Mouse (Mus musculus) bone marrow macrophage, adult 2 months (primary cell): ENCODE measurements around the gene Slc16a6. TPM values are rescaled to one million over a fixed set of nuclear protein-coding genes. Genes with fewer than 3 reads are reported as not detected.

ENCODE experiments used
- H3K27ac ChIP-seq: 2 replicates; pipeline ENCODE4 v1.5.1; 2012; ENCODE audit warnings: low read depth, low read length; ENCODE audit not compliant: insufficient read depth
- H3K4me1 ChIP-seq: 2 replicates; pipeline ENCODE4 v1.6.1; 2012; ENCODE audit warnings: low read length; ENCODE audit not compliant: control insufficient read depth, insufficient read depth
- H3K4me3 ChIP-seq: 2 replicates; pipeline ENCODE4 v1.5.1; 2012; ENCODE audit warnings: mild to moderate bottlenecking, low read length, moderate library complexity; ENCODE audit not compliant: insufficient read depth
- CTCF ChIP-seq: IDR thresholded peaks from 2 replicates; pipeline ENCODE4 v1.5.1; 2012; ENCODE audit warnings: low read depth, mild to moderate bottlenecking, low read length, moderate library complexity
- POLR2A ChIP-seq: IDR thresholded peaks from 2 replicates; pipeline ENCODE4 v1.6.1; 2012; ENCODE audit warnings: mild to moderate bottlenecking, low read depth, low read length, borderline replicate concordance
- polyA plus RNA-seq: library from polyadenylated mRNA; stranded (reverse); fragments of >200 nt; gene quantifications from 2 replicates; pipeline ENCODE4 v1.2.4, GENCODE M21; 2012; ENCODE audit not compliant: missing spikeins, insufficient read depth, insufficient read length

The Slc16a6 gene
- polyA plus RNA-seq, result 32.6 and 38.7 TPM in 2 replicates

DNA sequence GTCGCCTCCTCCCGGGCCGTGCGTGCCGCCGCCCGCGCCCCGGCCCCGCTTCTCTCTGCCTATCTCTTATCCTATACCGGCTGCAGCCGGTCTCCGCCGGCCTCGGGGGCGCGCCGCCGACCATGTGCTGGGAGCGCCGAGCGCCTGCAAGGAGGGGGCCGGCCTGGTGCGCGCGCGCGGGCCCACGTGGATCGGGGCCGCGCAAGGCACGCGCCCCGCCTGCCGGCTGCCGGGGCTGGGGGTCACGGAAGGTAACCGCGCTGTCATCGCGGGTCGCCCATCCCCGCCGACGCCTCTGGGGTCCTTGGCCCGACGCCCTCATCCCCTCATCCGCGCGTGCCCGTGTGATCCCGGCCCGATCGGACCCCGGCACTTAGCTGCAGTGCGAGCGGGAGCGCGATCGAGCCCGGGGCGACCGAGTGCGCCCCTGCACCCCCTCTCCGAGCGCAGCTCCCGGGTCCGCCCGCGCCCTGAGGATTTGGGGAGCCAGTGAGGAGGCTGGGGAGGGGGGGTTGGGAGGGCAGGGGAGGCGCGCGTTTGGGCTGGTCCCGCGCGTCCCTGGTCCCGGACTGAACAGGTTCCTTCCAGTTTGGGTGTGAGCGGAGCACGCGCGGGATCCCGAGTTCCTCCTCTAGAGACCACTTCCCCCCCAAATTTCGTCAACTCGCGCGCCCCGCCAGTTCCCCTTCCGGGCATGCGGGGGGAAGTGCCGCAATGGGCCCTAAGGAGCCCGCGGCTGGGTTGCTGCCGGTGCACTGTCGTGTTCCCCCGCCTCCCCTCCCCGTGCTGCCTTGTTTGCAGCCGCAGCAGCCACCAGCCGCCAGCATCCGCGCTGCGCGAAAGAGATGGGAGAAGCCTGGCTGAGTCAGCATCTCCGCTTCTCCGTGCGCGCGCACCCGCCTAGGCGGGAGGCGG is at the start of gene Slc16a6, which contains the start of gene Arsg:
Gene Slc16a6 (minus strand): TSS at position 428 of the 915 bp plus-strand sequence.
Gene Arsg (plus strand): TSS at position 204 of the 915 bp plus-strand sequence.
- Histone ChIP-seq H3K4me1 (peaks cover 30% of the 10 kb centered on the region), H3K27ac (peak within 1 kb of the TSS; percentile 99)
- no peak for TF ChIP-seq CTCF
- TF ChIP-seq POLR2A, result 0 out of 2 replicates have a peak, but pooled peaks have one; percentile 42

DNA sequence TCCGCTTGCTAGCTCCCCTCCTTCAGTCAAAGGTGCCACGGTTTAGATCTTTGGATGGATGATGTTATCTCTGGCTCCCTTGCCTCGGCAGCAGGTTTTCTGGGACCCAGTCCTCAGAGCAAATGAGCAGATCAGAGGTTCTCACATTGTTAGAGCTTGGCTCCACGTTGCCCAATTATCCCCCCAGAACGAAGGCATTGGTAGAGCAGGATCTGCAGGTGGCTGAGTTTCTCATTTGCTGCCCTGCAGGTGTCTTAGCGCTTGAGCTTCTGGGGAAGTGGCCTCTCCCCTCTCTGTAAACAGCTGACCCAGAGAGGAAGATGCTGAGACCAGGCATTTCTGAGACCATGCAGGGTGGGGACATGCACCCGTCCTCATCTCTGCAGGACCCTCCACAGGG is 47.6 kb upstream of the Slc16a6 start:
- H3K27ac ChIP-seq, result no peak overlapping the region
- TF ChIP-seq POLR2A (no peak), CTCF (no peak)

More for the DNA sequence above, at the start of gene Slc16a6, which contains the start of gene Arsg:
- H3K4me3 ChIP-seq, result peak within 1 kb of the TSS; percentile 64

DNA sequence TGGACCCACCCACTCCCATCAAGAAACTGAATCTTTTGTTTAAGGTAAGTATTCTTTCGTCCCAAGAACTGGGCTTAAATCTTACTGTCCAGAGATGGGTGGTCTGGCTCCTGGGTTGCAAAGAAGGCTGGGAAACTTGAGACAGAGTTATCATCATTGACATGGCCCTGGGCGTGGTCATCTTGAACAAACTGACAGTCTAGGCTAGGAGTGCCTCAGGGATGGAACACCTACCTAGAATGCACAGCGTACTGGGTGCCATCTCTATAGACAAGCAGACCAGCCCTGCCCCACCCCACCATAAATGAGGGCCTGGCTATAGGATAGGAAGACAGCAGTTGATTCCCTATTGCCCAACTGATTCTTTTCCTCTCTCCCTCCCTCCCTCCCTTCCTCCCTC is 44.4 kb upstream of the Slc16a6 start:
- TF ChIP-seq CTCF (no peak), POLR2A (no peak)
- Histone ChIP-seq H3K27ac (no peak overlapping the region), H3K4me3 (no peak overlapping the region), H3K4me1 (peaks cover 2% of the 10 kb centered on the region)

More for the DNA sequence above, 47.6 kb upstream of the Slc16a6 start:
- no peak overlapping the region for H3K4me3 ChIP-seq
- H3K4me1 ChIP-seq, result peaks cover 9% of the 10 kb centered on the region

DNA sequence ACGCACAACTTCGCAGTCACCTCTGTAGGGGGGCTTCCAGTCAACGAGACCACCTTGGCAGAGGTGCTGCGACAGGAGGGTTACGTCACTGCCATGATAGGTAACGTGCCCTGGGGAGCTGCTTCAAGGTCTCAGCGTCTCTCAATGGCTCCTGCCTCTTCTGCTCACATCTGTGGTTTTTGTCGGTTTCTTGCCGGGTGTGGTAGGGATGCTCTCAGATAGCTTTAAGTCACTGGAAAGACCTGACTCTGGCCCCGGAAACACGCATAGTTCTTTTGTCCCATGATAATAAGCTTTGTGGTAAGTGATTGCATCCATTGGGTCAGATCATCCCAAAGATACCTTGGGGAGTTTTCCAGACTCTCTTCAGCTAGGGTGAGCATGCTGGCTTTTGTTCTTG is 43.9 kb upstream of the Slc16a6 start:
- Histone ChIP-seq H3K4me3 (no peak overlapping the region), H3K4me1 (peaks cover 2% of the 10 kb centered on the region), H3K27ac (no peak overlapping the region)
- TF ChIP-seq CTCF, result no peak
- TF ChIP-seq POLR2A, result no peak

DNA sequence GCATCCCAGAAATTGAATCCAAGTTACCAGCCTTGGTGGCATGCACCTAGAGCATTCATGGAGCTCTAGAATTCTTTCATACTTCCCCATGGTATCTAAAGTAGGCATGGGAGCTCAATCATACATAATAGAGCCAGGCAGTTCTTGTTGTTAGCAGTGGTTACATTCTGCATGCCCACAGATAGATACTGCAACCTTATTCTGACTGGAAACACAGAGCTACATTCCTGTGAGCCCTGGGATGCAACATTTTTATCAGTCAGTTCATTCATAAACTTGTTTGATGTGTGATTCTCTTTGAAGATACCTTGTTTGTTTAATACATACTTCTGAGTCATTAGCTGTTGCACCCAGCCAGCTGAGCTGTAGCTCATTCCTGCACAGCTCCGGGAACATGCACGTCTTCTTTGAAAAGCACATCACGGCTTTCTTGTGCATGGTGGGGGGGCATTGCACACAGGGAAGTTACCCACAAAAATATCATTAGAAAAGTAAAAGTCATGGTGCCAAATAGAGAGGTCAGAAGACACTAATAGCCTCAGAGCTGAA is 40.7 kb upstream of the Slc16a6 start:
- Histone ChIP-seq H3K27ac (no peak overlapping the region), H3K4me1 (peaks cover 2% of the 10 kb centered on the region), H3K4me3 (no peak overlapping the region)
- no peak for TF ChIP-seq POLR2A
- no peak for TF ChIP-seq CTCF

DNA sequence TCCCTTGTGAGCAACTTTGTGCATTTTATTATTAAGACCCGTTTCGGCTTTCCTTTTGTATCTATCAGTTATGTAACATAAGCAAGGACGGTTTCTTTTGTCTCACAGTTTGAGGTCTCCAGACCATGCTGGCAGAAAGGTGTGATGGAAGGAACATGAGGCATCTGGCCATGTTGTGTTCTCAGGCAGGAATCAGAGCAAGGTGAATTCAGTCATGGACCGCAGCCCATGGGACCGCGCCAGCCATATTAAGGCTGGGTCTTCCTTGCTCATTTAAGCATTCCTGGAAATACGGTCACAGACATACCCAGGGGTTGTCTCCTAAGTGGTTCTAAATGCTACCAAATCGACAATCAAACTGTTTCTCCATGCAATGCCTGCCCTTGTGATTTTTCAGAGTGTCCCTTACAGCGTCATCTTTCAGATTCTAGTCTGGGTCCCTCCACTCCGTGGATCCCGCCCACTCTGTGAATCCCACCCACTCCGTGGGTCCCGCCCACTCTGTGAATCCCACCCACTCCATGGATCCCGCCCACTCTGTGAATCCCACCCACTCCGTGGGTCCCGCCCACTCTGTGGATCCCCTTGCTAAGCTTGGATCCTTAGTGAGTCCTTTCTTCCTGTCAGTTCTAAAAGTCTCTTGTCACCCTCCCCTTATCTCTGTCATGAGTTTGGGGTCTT is 39.7 kb upstream of the Slc16a6 start:
- TF ChIP-seq CTCF, result no peak

DNA sequence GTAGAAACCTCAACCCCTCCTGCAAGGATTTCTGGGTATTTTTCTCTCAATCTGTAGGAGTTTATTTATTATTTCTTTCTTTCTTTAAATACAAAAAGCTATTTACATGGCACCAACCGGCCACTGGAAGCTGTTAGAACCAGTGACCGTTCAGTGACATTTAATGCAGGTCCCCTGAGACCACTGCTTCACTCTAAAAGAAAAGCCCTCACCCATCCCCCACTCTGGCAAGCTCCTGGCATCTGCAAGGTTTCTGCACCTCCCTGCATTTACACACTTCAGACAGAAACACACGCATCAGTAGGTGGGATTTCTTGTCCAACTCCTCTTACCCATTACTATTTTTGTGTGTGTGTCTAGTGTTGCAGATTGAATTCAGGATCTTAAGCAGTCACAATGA is 33.7 kb upstream of the Slc16a6 start:
- no peak overlapping the region for H3K4me3 ChIP-seq
- no peak overlapping the region for H3K27ac ChIP-seq
- H3K4me1 ChIP-seq, result peaks cover 10% of the 10 kb centered on the region
- no peak for TF ChIP-seq CTCF
- no peak for TF ChIP-seq POLR2A

More for the DNA sequence above, 39.7 kb upstream of the Slc16a6 start:
- H3K4me3 ChIP-seq, result no peak overlapping the region
- H3K27ac ChIP-seq, result no peak overlapping the region
- no peaks in the 10 kb centered on the region for H3K4me1 ChIP-seq

DNA sequence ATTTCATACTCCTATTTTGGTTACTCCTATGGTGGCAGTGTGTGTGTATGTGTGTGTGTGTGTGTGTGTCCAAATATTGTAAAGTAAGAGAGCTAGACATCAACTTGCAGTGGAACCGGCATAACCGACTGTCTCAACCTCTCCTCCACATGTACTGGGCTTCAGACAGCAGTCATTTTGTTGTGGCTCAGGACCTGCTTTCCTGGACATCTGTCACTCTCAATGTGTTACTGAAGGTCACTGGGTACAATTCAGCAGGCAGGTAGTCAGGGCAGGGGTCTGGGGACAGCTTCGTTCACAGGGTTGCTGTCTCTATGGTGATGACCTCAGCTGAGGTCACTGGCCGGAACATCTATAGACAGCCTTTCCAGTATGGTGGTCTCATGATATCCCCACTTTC is 32.4 kb upstream of the Slc16a6 start:
- no peak overlapping the region for H3K4me3 ChIP-seq
- peaks cover 10% of the 10 kb centered on the region for H3K4me1 ChIP-seq
- H3K27ac ChIP-seq, result no peak overlapping the region
- TF ChIP-seq POLR2A (no peak), CTCF (no peak)

DNA sequence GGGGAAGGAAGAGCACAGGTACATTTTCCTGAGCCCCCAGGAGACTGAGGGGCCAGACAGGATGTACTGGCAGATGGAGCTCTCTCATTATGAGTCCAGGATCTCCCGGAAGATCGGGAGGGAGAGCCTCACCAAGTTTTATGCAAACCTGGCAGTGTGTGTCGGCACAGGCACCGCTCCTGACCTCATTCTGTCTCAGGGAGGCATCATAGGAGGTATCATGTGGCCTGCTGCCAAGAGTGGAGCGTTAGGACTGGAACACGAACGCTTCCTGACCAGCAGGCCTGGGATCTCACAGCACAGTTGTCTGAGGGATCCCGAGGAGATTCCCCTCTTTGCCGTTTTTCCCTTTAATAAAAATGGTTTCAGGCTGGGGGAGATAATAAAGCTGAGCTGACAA is 31.6 kb upstream of the Slc16a6 start:
- H3K4me1 ChIP-seq, result peaks cover 10% of the 10 kb centered on the region
- H3K27ac ChIP-seq, result no peak overlapping the region
- H3K4me3 ChIP-seq, result no peak overlapping the region
- no peak for TF ChIP-seq CTCF
- TF ChIP-seq POLR2A, result no peak

DNA sequence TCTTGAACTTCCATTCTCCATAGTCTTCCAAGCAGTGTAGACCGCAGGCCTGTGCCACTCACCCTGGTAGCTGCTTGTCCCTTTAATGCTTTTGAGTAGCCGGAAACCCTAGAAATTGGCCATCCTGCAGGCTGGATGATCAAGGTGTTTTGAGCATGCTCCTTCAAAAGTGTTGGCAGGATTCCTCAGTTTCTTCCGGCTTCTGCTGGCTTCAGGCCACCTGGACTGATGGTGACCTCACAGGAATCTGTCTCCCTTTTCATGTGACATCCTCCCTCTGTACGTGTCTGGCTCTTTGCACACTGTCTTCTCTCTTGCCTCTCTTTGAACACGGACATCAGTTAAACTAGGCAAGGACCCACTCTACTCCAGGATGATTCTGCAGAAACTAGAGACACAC is 26.8 kb upstream of the Slc16a6 start:
- H3K27ac ChIP-seq, result no peak overlapping the region
- no peak overlapping the region for H3K4me3 ChIP-seq
- TF ChIP-seq POLR2A, result no peak
- TF ChIP-seq CTCF, result no peak
- peaks cover 42% of the 10 kb centered on the region for H3K4me1 ChIP-seq
